Mouse (Mus musculus) lung, postnatal 4 days (tissue): ENCODE data around the gene Zfp704.
A peak's percentile ranks its signal among the peaks of the same experiment; 100 is the strongest.
"Not testable (repeated sequence)": the region's sequence is repeated elsewhere in the genome, so short reads cannot be mapped to it uniquely, and the experiment has no call there.

Experiments used
- DNase-seq, 2 experiments: peaks; one replicate each; pipeline ENCODE4 v3.0.0; 2021

Zfp704 gene

GRCm38 (mm10) chr3:9594457-9594856 is 15.4 kb downstream of the Zfp704 start:
- DNase-seq: no peak

GRCm38 (mm10) chr3:9593832-9594231 is 16.1 kb downstream of the Zfp704 start:
- peak in 1 of 2 experiments; percentile 50 for DNase-seq

- no peak for DNase-seq
Observed at GRCm38 (mm10) chr3:9591416-9592110, 18.3 kb downstream of the Zfp704 start.

- no peak for DNase-seq
Observed at GRCm38 (mm10) chr3:9588635-9589034, 21.2 kb downstream of the Zfp704 start.

- DNase-seq: no peak
Observed at GRCm38 (mm10) chr3:9587304-9587703, 22.6 kb downstream of the Zfp704 start.

GRCm38 (mm10) chr3:9583516-9583915 is 26.4 kb downstream of the Zfp704 start:
- no peak for DNase-seq

- peak in 1 of 2 experiments; percentile 32 for DNase-seq
Observed at GRCm38 (mm10) chr3:9580952-9581798, 28.7 kb downstream of the Zfp704 start.

- no peak for DNase-seq
Observed at GRCm38 (mm10) chr3:9580102-9580501, 29.8 kb downstream of the Zfp704 start.

GRCm38 (mm10) chr3:9579028-9579643 is 30.7 kb downstream of the Zfp704 start:
- DNase-seq: no peak

- no peak for DNase-seq
Observed at GRCm38 (mm10) chr3:9576872-9577271, 33.0 kb downstream of the Zfp704 start.

- no peak for DNase-seq
Observed at GRCm38 (mm10) chr3:9574305-9574704, 35.6 kb downstream of the Zfp704 start.

- DNase-seq: peak; percentile 48 to 57
Observed at GRCm38 (mm10) chr3:9573581-9573980, 36.3 kb downstream of the Zfp704 start.

- DNase-seq: no peak
Observed at GRCm38 (mm10) chr3:9572261-9572660, 37.6 kb downstream of the Zfp704 start.

- DNase-seq: no peak
Observed at GRCm38 (mm10) chr3:9570782-9571181, 39.1 kb downstream of the Zfp704 start.

- not testable (repeated sequence) for DNase-seq
Observed at GRCm38 (mm10) chr3:9569706-9570105, 40.2 kb downstream of the Zfp704 start.

GRCm38 (mm10) chr3:9568565-9569228 is 41.2 kb downstream of the Zfp704 start:
- DNase-seq: no peak

GRCm38 (mm10) chr3:9567948-9568347 is 41.9 kb downstream of the Zfp704 start:
- no peak for DNase-seq

GRCm38 (mm10) chr3:9566831-9567230 is 43.1 kb downstream of the Zfp704 start:
- DNase-seq: no peak

GRCm38 (mm10) chr3:9563562-9563961 is 46.3 kb downstream of the Zfp704 start:
- peak; percentile 29 to 58 for DNase-seq

- DNase-seq: peak in 1 of 2 experiments; percentile 59
Observed at GRCm38 (mm10) chr3:9562649-9563328, 47.1 kb downstream of the Zfp704 start.

GRCm38 (mm10) chr3:9557778-9558560 is 51.9 kb downstream of the Zfp704 start:
- no peak for DNase-seq

- no peak for DNase-seq
Observed at GRCm38 (mm10) chr3:9556137-9556536, 53.7 kb downstream of the Zfp704 start.
